Mouse (Mus musculus) embryo, embryonic 11.5 days (tissue): ENCODE data around the gene Gba.
A peak's percentile ranks its signal among the peaks of the same experiment; 100 is the strongest.

Source experiments
- DNase-seq: peaks from one replicate; pipeline ENCODE4 v3.0.0-alpha.2; 2012; ENCODE audit warnings: low read depth, low spot score

Gba gene

GRCm38 (mm10) chr3:89182531-89183057, 20.1 kb upstream of the Gba start:
- no peak for DNase-seq

- DNase-seq, result peak; percentile 81
These were observed 19.4 kb upstream of the Gba start, which contains the start of gene Fam189b for GRCm38 (mm10) chr3:89183058-89183958. Gene Fam189b (plus strand): TSS chr3:89183143.

GRCm38 (mm10) chr3:89183959-89184315, 18.8 kb upstream of the Gba start:
- no peak for DNase-seq

- no peak for DNase-seq
These were observed 15.5 kb upstream of the Gba start for GRCm38 (mm10) chr3:89187197-89187596.

- no peak for DNase-seq
These were observed 14.8 kb upstream of the Gba start for GRCm38 (mm10) chr3:89187690-89188477.

- DNase-seq, result no peak
These were observed 14.3 kb upstream of the Gba start for GRCm38 (mm10) chr3:89188478-89188875.

GRCm38 (mm10) chr3:89190436-89190835, 12.3 kb upstream of the Gba start:
- no peak for DNase-seq

GRCm38 (mm10) chr3:89193351-89193750, 9.4 kb upstream of the Gba start:
- DNase-seq, result no peak

- no peak for DNase-seq
These were observed 8.9 kb upstream of the Gba start for GRCm38 (mm10) chr3:89193853-89194252.

GRCm38 (mm10) chr3:89195979-89196877, 6.5 kb upstream of the Gba start:
- peak; percentile 88 for DNase-seq

- no peak for DNase-seq
These were observed 2.9 kb upstream of the Gba start for GRCm38 (mm10) chr3:89199839-89200238.

- no peak for DNase-seq
These were observed 400 bp downstream of the Gba start for GRCm38 (mm10) chr3:89203142-89203514.

GRCm38 (mm10) chr3:89206079-89206478, 3.4 kb downstream of the Gba start:
- DNase-seq, result no peak

- DNase-seq, result no peak
These were observed 4.0 kb downstream of the Gba start for GRCm38 (mm10) chr3:89206695-89207094.

GRCm38 (mm10) chr3:89208075-89208657, 5.4 kb downstream of the Gba start:
- DNase-seq, result no peak

GRCm38 (mm10) chr3:89208736-89209135, 6.0 kb downstream of the Gba start:
- DNase-seq, result no peak

GRCm38 (mm10) chr3:89209731-89210130, 7.0 kb downstream of the Gba start:
- no peak for DNase-seq

- no peak for DNase-seq
These were observed 7.4 kb downstream of the Gba start for GRCm38 (mm10) chr3:89210162-89210561.

- no peak for DNase-seq
These were observed 8.0 kb downstream of the Gba start for GRCm38 (mm10) chr3:89210731-89211130.

- DNase-seq, result peak; percentile 93
These were observed 11.2 kb downstream of the Gba start for GRCm38 (mm10) chr3:89213803-89214530.
